ENCODE assay signal across 16 mouse cellular contexts in the genomic region with DNA sequence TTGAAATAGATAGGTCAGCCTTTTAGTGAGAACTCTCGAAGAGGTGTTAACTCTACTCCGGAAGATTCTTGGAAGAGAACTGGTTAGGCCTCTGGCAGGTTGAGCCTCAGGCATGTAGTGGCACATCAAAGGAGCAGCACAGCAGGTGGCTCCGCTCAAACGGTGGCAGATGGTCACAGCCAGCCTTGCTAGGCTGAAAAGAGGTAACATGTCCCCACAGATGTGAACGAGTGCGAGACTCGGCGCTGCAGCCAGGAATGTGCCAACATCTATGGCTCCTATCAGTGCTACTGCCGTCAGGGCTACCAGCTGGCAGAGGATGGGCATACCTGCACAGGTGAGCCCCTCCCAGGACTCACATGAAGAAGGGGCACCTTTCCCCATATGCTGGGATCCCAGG.
"Had no signal": no experiment of that assay in that cellular context is flagged by ENCODE, and none has a peak within 500 bp of the region (broad histone marks: within the 10 kb centered on the region; RNA-seq: fewer than 3 reads in every experiment).

No protein-coding gene starts in this region.

- H3K4me3 ChIP-seq: kidney, embryonic 15.5 days; left cerebral cortex, adult 2 months; limb, embryonic 12.5 days; liver, embryonic 13.5 days; lung, embryonic 15.5 days; megakaryocyte, embryonic 14.5 days; midbrain, embryonic 12.5 days; myocyte; neural tube, embryonic 15.5 days had no signal

- DNase-seq: kidney, adult 2 months; kidney, postnatal 14 days; liver; liver, embryonic 13.5 days; liver, postnatal 0 days; lung, postnatal 14 days; right cerebral cortex, adult 18-20 months had no signal

- H3K36me3 ChIP-seq: kidney, embryonic 15.5 days; liver, embryonic 13.5 days; lung, embryonic 15.5 days; midbrain, embryonic 12.5 days; neural tube, embryonic 15.5 days had no signal

- ATAC-seq: liver, postnatal 0 days had no signal

- H3K4me1 ChIP-seq: kidney, embryonic 15.5 days; limb, embryonic 12.5 days; liver, embryonic 13.5 days; lung, embryonic 15.5 days; megakaryocyte, embryonic 14.5 days had no signal

- H3K9ac ChIP-seq: kidney, embryonic 15.5 days; limb, embryonic 12.5 days; liver, embryonic 13.5 days; liver, postnatal 0 days; lung, embryonic 15.5 days; midbrain, embryonic 12.5 days; neural tube, embryonic 15.5 days had no signal

- H3K4me2 ChIP-seq: kidney, embryonic 15.5 days; limb, embryonic 12.5 days; liver, embryonic 13.5 days; lung, embryonic 15.5 days; midbrain, embryonic 12.5 days; neural tube, embryonic 15.5 days had no signal

- H3K27me3 ChIP-seq: kidney, embryonic 15.5 days; limb, embryonic 12.5 days; liver, embryonic 13.5 days; lung, embryonic 15.5 days; midbrain, embryonic 12.5 days; neural tube, embryonic 15.5 days had no signal

- H3K27ac ChIP-seq: kidney, embryonic 15.5 days; left cerebral cortex, adult 2 months; limb, embryonic 12.5 days; liver, embryonic 13.5 days; lung, embryonic 15.5 days; macrophage; midbrain, embryonic 12.5 days; neural tube, embryonic 15.5 days had no signal

- H3K9me3 ChIP-seq: kidney, embryonic 15.5 days; limb, embryonic 12.5 days; liver, embryonic 13.5 days; lung, embryonic 15.5 days; megakaryocyte, embryonic 14.5 days; midbrain, embryonic 12.5 days; neural tube, embryonic 15.5 days had no signal
